Mouse (Mus musculus) CD4-positive, CD25-positive, alpha-beta regulatory T cell (primary cell): ENCODE measurements around the gene Rhot2. TPM values are rescaled to one million over a fixed set of nuclear protein-coding genes. Genes with fewer than 3 reads are reported as not detected.

ENCODE experiments used
- polyA plus RNA-seq: library from polyadenylated mRNA; unstranded; fragments of 100-300 nt; shearing (Covaris generic); gene quantifications from one replicate; pipeline ENCODE4 v1.2.1, GENCODE M21; 2017

The Rhot2 gene
- polyA plus RNA-seq = 41.0 TPM

GRCm38 (mm10) chr17:25844396-25844901, at the start of gene Rhot2:
Gene Rhot2 (minus strand): TSS chr17:25844851.

DNA sequence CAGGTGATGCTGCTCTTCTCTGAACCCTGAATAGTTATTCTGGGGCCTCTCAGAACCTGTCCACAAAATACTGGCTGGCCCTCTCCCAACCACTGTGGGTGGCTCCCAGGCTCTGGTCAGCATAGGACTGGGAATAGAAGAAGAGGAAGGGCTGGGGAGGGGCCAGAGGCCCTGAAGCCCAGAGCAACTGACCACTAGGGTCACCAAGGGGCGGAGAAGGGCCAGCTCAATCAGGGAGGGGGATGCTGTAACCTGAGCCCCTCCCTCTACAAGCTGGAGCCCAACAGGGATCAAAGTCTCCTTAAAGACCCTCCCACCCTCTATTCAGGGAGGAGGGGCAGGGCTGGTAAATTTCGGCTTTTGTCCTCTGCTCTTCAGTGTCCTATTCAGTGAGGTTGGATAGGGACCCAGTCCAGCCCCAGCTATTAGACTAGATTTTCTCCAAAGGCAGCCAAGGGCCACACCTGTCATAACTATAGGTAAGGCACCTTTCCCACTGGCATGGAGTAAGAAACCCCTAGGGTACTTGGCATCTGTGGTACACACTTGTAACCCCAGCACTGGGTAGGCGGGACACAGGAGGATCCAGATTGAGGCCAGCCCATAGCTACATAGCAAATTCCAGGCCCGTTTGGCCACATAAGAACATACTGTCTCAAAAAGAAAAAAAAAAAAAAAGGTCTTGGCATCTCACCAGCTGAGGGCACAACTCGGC, 35.7 kb upstream of the Rhot2 start, which contains the start of gene Wfikkn1:
Gene Wfikkn1, minus strand, starts transcription at position 663 of the 715 bp plus-strand sequence.

GRCm38 (mm10) chr17:25874721-25875170, 30.1 kb upstream of the Rhot2 start, which contains the start of gene Mettl26:
Gene Mettl26 (plus strand): TSS chr17:25875074.

GRCm38 (mm10) chr17:25868601-25869191, 24.0 kb upstream of the Rhot2 start, which contains the start of gene Mcrip2:
Gene Mcrip2 (minus strand): TSS chr17:25868764.

DNA sequence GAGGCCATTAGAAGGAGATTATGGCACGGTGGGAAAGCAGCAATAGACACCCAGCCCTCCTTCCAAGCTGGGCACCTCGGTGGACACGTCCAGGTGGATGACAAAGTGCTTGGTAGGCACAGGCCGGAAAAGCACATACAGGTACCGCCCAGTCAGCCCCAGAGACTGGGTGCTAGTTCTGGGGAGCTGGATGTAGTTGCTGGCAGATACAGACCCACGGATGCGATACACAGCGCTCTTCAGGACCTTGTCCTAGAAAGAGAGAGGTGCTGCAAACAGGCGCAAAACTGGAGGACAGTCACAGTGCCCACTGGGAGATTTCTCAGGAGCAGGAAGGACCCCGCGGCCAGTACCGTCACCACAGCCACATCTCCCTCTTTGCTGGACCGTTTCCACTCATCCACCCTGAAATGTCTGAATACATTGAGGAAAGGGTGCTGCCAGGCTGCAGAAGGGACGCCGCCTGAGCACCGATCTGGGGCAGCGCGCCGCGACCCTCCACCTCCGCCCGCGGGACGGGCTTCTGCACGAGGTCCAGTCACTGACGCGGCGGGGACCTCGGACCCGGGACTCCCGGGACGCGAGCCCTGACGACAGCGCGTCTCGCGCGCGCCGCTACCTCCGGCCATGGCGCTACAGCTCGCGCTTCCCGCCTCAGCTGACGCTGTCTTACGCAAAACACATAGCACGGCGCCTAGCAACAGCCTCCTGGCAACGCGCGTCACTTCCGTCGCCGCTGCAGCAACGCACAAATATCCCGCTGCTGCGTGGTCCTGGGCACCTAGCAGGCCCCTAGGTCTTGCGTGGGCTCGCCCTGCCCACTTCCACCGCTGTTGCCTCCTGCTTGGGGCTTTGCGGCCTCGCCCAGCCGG, 16.4 kb upstream of the Rhot2 start, which contains the start of gene Wdr90:
Gene Wdr90, minus strand, starts transcription at position 670 of the 872 bp plus-strand sequence.

GRCm38 (mm10) chr17:25841117-25841880, 3.4 kb downstream of the Rhot2 start, which contains the start of gene Gm20683:
Gene Gm20683 (minus strand): TSS chr17:25841763.

DNA sequence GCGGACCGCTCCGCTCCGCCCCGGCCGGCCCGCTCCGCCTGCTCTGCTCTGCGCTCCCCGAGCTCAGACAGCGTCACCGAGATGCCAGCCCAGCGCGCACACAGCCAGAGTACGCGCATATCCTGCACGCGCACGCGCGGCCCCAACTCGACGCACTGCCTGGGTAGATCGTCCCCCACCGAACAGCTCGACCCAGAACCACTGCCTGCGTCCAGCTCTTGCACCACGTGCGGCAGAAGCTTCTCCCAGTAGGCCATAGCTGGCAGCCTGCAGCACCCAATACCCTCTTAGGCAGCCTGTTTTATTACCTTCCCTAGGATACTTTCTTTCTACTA, 7.6 kb downstream of the Rhot2 start, which contains the start of gene Rhbdl1:
Gene Rhbdl1, minus strand, starts transcription at position 220 of the 335 bp plus-strand sequence.

GRCm38 (mm10) chr17:25833291-25833663, 11.4 kb downstream of the Rhot2 start, which contains the start of gene Stub1:
Gene Stub1 (minus strand): TSS chr17:25833404.

GRCm38 (mm10) chr17:25828712-25829557, 15.7 kb downstream of the Rhot2 start, which contains the start of gene Jmjd8:
Gene Jmjd8 (plus strand): TSS chr17:25828867.

DNA sequence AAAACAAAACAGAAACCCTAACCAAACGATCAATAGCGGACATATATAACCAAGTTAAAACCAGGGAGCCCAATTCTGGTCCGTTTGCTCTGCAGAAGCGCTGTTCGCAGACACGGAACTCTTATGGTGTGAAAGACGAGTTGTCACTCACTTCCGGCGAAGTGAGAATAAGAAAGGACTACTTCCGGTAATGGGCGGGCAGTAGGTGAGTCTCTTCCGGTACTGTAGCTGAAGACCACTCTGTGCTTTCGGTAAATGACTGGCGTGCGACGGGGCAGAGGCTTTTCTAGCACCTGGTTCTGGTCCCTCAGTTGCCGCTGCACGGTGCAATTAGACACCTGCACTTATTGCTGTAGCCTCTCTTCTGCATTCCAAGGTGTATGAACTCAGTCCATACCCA, 21.2 kb downstream of the Rhot2 start, which contains the start of gene Wdr24:
Gene Wdr24, plus strand, starts transcription at position 176 of the 400 bp plus-strand sequence.

GRCm38 (mm10) chr17:25808789-25809605, 35.7 kb downstream of the Rhot2 start, which contains the start of gene Fbxl16:
Gene Fbxl16 (plus strand): TSS chr17:25809085.

GRCm38 (mm10) chr17:25796951-25797369, 47.7 kb downstream of the Rhot2 start, which contains the start of gene Metrn:
Gene Metrn (minus strand): TSS chr17:25797136.

GRCm38 (mm10) chr17:25795609-25796092, 49.0 kb downstream of the Rhot2 start, which contains the start of gene AC134908.4:
Gene AC134908.4 (minus strand): TSS chr17:25795659.

GRCm38 (mm10) chr17:25792615-25793014, 52.0 kb downstream of the Rhot2 start, which contains the start of gene Fam173a:
Gene Fam173a (minus strand): TSS chr17:25792901.

Other genes starting within 250 kb of the Rhot2 start
- not detected for gene Gng13, start 127.7 kb downstream of the Rhot2 start, polyA plus RNA-seq
- gene Chtf18, start 117.4 kb downstream of the Rhot2 start, polyA plus RNA-seq = 6.4 TPM
- 14.6 TPM for gene Rpusd1, start 117.2 kb downstream of the Rhot2 start, polyA plus RNA-seq
- 0.07 TPM for gene Mslnl, start 108.8 kb downstream of the Rhot2 start, polyA plus RNA-seq
- not detected for gene Msln, start 90.5 kb downstream of the Rhot2 start, polyA plus RNA-seq
- 28.1 TPM for gene Narfl, start 71.1 kb downstream of the Rhot2 start, polyA plus RNA-seq
- gene Haghl, start 59.2 kb downstream of the Rhot2 start, polyA plus RNA-seq = 51.4 TPM
- gene Ccdc78, start 58.3 kb downstream of the Rhot2 start, polyA plus RNA-seq = 0.49 TPM
- gene Fam173a, start 52.0 kb downstream of the Rhot2 start, polyA plus RNA-seq = 223 TPM
- 1.6 TPM for gene AC134908.4, start 49.2 kb downstream of the Rhot2 start, polyA plus RNA-seq
- gene Metrn, start 47.7 kb downstream of the Rhot2 start, polyA plus RNA-seq = 45.7 TPM
- gene Fbxl16, start 35.8 kb downstream of the Rhot2 start, polyA plus RNA-seq = 0.13 TPM
- 44.1 TPM for gene Wdr24, start 21.2 kb downstream of the Rhot2 start, polyA plus RNA-seq
- 36.7 TPM for gene Jmjd8, start 16.0 kb downstream of the Rhot2 start, polyA plus RNA-seq
- 169 TPM for gene Stub1, start 11.4 kb downstream of the Rhot2 start, polyA plus RNA-seq
- 2.1 TPM for gene Rhbdl1, start 7.6 kb downstream of the Rhot2 start, polyA plus RNA-seq
- 2.6 TPM for gene Gm20683, start 3.1 kb downstream of the Rhot2 start, polyA plus RNA-seq
- gene Wdr90, start 16.6 kb upstream of the Rhot2 start, polyA plus RNA-seq = 8.8 TPM
- gene Mcrip2, start 23.9 kb upstream of the Rhot2 start, polyA plus RNA-seq = 5.2 TPM
- gene Mettl26, start 30.2 kb upstream of the Rhot2 start, polyA plus RNA-seq = 82.8 TPM
- 1.3 TPM for gene Wfikkn1, start 36.0 kb upstream of the Rhot2 start, polyA plus RNA-seq
- 31.6 TPM for gene Rab40c, start 74.9 kb upstream of the Rhot2 start, polyA plus RNA-seq
- gene Pigq, start 100.1 kb upstream of the Rhot2 start, polyA plus RNA-seq = 55.2 TPM
- gene Nhlrc4, start 100.1 kb upstream of the Rhot2 start, polyA plus RNA-seq = not detected
- not detected for gene A930017K11Rik, start 107.7 kb upstream of the Rhot2 start, polyA plus RNA-seq
- gene Capn15, start 140.9 kb upstream of the Rhot2 start, polyA plus RNA-seq = 30.1 TPM
- gene Rab11fip3, start 224.7 kb upstream of the Rhot2 start, polyA plus RNA-seq = 13.5 TPM
- gene Decr2, start 245.5 kb upstream of the Rhot2 start, polyA plus RNA-seq = 30.0 TPM